Mouse (Mus musculus): ENCODE data around the gene Vmn2r112.
"Not testable (repeated sequence)": the region's sequence is repeated elsewhere in the genome, so short reads cannot be mapped to it uniquely, and the experiment has no call there.

Gene Vmn2r112

GRCm38 (mm10) chr17:22600651-22601050 is at the start of gene Vmn2r112:
TSS of gene Vmn2r112 (plus strand) at chr17:22600951.
- not testable (repeated sequence) for DNase-seq (ENCODE audit: low spot score in 2 of 2)

- DNase-seq (ENCODE audit: low spot score in 2 of 2) = not testable (repeated sequence)
These were observed 27.4 kb upstream of the Vmn2r112 start, which contains the start of gene Vmn2r111 for GRCm38 (mm10) chr17:22573382-22573781. TSS of gene Vmn2r111 (minus strand) at chr17:22573482.

DNA sequence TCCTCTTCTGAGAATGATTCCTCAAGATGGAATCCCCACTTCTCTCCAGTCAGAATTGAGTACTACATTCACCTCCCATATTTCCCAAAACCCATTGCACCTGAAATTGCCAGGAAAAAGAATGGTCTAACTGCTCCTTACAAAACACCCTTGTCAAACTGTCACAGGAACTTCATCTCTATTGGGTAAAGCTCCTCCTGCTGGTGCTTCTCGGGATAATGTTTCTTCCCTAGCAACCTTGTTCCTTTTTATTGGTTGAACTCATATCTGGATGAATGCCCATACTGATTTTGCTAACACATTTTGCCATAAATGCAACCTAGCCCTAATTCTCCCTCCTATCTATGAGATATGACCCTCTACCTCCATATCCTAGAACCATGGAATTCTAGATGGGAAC is 29.9 kb downstream of the Vmn2r112 start:
- DNase-seq (ENCODE audit: low spot score in 2 of 2) = no peak

Data from right cerebral cortex, postnatal 10 days (tissue).